16 mouse cellular contexts compared by ENCODE assay signal in the genomic region with DNA sequence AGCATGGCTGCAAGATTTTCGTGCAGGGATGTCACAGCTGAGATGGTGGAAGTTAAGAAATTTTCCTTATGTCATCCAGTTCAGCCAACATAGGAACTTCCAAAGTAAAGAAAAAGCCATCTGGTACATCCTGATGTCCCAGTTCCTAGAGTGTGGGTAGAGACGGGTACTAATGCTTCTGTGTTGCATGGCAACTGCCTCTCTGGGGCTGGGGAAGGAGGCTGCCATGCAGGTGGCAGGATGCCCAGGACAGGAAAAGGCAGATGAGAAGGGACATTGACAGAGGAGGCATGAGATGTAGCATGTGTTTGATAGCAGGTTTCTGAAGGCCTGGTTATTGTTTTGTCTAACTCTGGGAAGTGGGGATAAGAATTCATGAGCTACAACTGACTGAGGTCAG.
DNase-seq lines count a peak whose midpoint lies in the region; ATAC-seq and TF ChIP-seq lines count a peak whose summit lies in the region.
"Had no signal": no experiment of that assay in that cellular context is flagged by ENCODE, and none has a peak within 500 bp of the region (broad histone marks: within the 10 kb centered on the region; RNA-seq: fewer than 3 reads in every experiment).

No protein-coding gene starts in this region.

- 65% methylated on average over 2 of the region's 2 CpGs for WGBS in hindbrain, embryonic 16.5 days
- 74% methylated on average over 2 of the region's 2 CpGs for WGBS in hindbrain, embryonic 13.5 days
- 89% methylated on average over 2 of the region's 2 CpGs for WGBS in thymus, adult 2 months
- WGBS in kidney, embryonic 14.5 days: 80% methylated on average over 2 of the region's 2 CpGs

- H3K4me2 ChIP-seq in hindbrain, embryonic 16.5 days (ENCODE audit: low read length): no peak overlapping the region
- no peak overlapping the region for H3K4me2 ChIP-seq in hindbrain, embryonic 13.5 days
- no peak overlapping the region for H3K4me2 ChIP-seq in kidney, embryonic 14.5 days (replicated peaks; ENCODE audit: low read depth, low read length)
- H3K4me2 ChIP-seq: heart, embryonic 11.5 days had no signal

- 0 out of 2 replicates have a peak, but pooled peaks have one; percentile 16 for ATAC-seq in hindbrain, embryonic 16.5 days
- no peak for ATAC-seq in hindbrain, embryonic 13.5 days (ENCODE audit: low FRiP score)
- ATAC-seq in kidney, embryonic 14.5 days (ENCODE audit: low FRiP score, low TSS enrichment): no peak
- ATAC-seq: midbrain, embryonic 16.5 days had no signal

- H3K4me1 ChIP-seq in hindbrain, embryonic 16.5 days (ENCODE audit: control insufficient read depth, insufficient read depth, low read depth, low read length): peaks cover 12% of the 10 kb centered on the region
- H3K4me1 ChIP-seq in hindbrain, embryonic 13.5 days (replicated peaks): peaks cover 14% of the 10 kb centered on the region
- no peaks in the 10 kb centered on the region for H3K4me1 ChIP-seq in thymus, adult 2 months (replicated peaks; ENCODE audit: control insufficient read depth, insufficient read depth, low read length)
- no peaks in the 10 kb centered on the region for H3K4me1 ChIP-seq in kidney, embryonic 14.5 days (ENCODE audit: control insufficient read depth, insufficient read depth, low read length)
- H3K4me1 ChIP-seq: hindbrain, embryonic 10.5 days had no signal

- DNase-seq in frontal cortex, postnatal 14 days (ENCODE audit: low spot score in 2 of 2): peak; percentile 42 to 57
- DNase-seq in left cerebral cortex, adult 18-20 months (ENCODE audit: low spot score in 2 of 2): peak; percentile 77 to 87
- peak; percentile 68 to 87 for DNase-seq in right cerebral cortex, postnatal 36 days (ENCODE audit: low spot score in 2 of 2)
- DNase-seq in spleen, adult 18-20 months: no peak
- DNase-seq in thymus, adult 2 months: no peak
- DNase-seq: adrenal gland, adult 2 months; kidney, postnatal 10 days; liver; thymus, adult 18-20 months had no signal

- H3K36me3 ChIP-seq in hindbrain, embryonic 16.5 days (ENCODE audit: control insufficient read depth, insufficient read depth, low read length): no peaks in the 10 kb centered on the region
- H3K36me3 ChIP-seq in hindbrain, embryonic 13.5 days: peaks cover 18% of the 10 kb centered on the region
- H3K36me3 ChIP-seq in thymus, adult 2 months (ENCODE audit: control insufficient read depth, insufficient read depth, low read length): no peaks in the 10 kb centered on the region
- no peaks in the 10 kb centered on the region for H3K36me3 ChIP-seq in kidney, embryonic 14.5 days (ENCODE audit: control insufficient read depth, insufficient read depth, low read length)

- no peak for TF ChIP-seq POLR2A in thymus, adult 2 months (IDR thresholded peaks at IDR 0.05; ENCODE audit: control insufficient read depth, extremely low read depth, insufficient read depth, low read length, poor library complexity)

- no peaks in the 10 kb centered on the region for H3K27me3 ChIP-seq in hindbrain, embryonic 16.5 days (replicated peaks; ENCODE audit: control insufficient read depth, insufficient read depth, low read length)
- no peaks in the 10 kb centered on the region for H3K27me3 ChIP-seq in hindbrain, embryonic 13.5 days
- no peaks in the 10 kb centered on the region for H3K27me3 ChIP-seq in thymus, adult 2 months (ENCODE audit: control insufficient read depth, insufficient read depth, low read length)
- no peaks in the 10 kb centered on the region for H3K27me3 ChIP-seq in kidney, embryonic 14.5 days (ENCODE audit: control insufficient read depth, insufficient read depth, low read length)

- no peaks in the 10 kb centered on the region for H3K9me3 ChIP-seq in hindbrain, embryonic 16.5 days (ENCODE audit: control insufficient read depth, low read length)
- H3K9me3 ChIP-seq in hindbrain, embryonic 13.5 days: no peaks in the 10 kb centered on the region
- H3K9me3 ChIP-seq in kidney, embryonic 14.5 days (ENCODE audit: control insufficient read depth, low read length): no peaks in the 10 kb centered on the region
- H3K9me3 ChIP-seq: hindbrain, embryonic 10.5 days had no signal

- H3K27ac ChIP-seq in hindbrain, embryonic 16.5 days (ENCODE audit: low read depth, low read length): no peak overlapping the region
- no peak overlapping the region for H3K27ac ChIP-seq in hindbrain, embryonic 13.5 days
- no peak overlapping the region for H3K27ac ChIP-seq in thymus, adult 2 months (ENCODE audit: control insufficient read depth, insufficient read depth, low read length)
- H3K27ac ChIP-seq in kidney, embryonic 14.5 days (ENCODE audit: low read depth, low read length): no peak overlapping the region
- H3K27ac ChIP-seq: hindbrain, embryonic 10.5 days had no signal

- H3K9ac ChIP-seq in hindbrain, embryonic 16.5 days (ENCODE audit: low read depth, low read length): no peak overlapping the region
- no peak overlapping the region for H3K9ac ChIP-seq in hindbrain, embryonic 13.5 days
- no peak overlapping the region for H3K9ac ChIP-seq in kidney, embryonic 14.5 days (ENCODE audit: low read depth, low read length)

- no peak for TF ChIP-seq CTCF in thymus, adult 2 months (IDR thresholded peaks at IDR 0.05; ENCODE audit: borderline replicate concordance, control insufficient read depth, extremely low read depth, insufficient read depth, low read length, poor library complexity)

- no peak overlapping the region for H3K4me3 ChIP-seq in hindbrain, embryonic 16.5 days (ENCODE audit: low read length)
- H3K4me3 ChIP-seq in hindbrain, embryonic 13.5 days: no peak overlapping the region
- H3K4me3 ChIP-seq in thymus, adult 2 months (ENCODE audit: control insufficient read depth, insufficient read depth, low read length): no peak overlapping the region
- no peak overlapping the region for H3K4me3 ChIP-seq in kidney, embryonic 14.5 days (ENCODE audit: low read length)
- H3K4me3 ChIP-seq: erythroblast, embryonic 14.5 days; hindbrain, embryonic 10.5 days had no signal

Comparison
In these comparisons a context has a peak if more than half of its experiments do, and no peak if none do; other contexts are left out.
1. DNase-seq: peak in frontal cortex, postnatal 14 days (2 of 2), left cerebral cortex, adult 18-20 months (2 of 2) and right cerebral cortex, postnatal 36 days (2 of 2); none in spleen, adult 18-20 months (0 of 2) and thymus, adult 2 months (single experiment).